In the genomic region with DNA sequence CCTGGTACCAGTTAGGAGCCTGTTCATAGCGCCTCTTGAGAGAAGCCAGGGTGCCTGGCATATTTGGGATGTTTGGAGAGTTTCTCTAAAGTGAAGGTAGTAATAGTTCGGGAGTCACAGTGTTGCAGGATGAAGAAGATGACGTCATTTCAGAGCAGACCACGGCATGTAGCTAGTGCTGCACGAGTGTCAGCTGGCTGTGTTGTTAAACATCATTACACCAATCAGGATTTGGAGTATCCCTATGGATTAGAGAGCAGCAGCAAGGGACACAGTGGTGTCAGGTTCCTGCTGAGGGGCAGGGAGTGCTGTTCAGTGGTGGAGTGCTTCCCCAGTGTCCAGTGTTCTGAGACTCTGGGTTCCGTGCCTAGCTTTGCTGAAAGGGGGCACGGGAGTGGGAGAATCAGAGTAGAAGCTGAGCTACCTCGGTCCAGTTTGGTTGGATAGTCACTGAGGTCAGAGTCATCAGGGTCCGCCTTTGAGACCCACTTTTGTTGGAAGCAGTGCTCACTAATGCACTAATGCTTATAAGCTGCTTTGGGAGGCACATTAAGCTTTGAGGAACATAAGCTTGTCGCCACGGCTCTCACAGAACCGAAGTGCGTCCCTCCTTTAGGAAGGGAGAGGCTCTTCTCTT, we compare ENCODE assay signal across 7 mouse cellular contexts. TPM values are rescaled to one million over a fixed set of nuclear protein-coding genes. Genes with fewer than 3 reads are reported as not detected.
A peak's percentile ranks its signal among the peaks of the same experiment; 100 is the strongest.
DNase-seq lines count a peak whose midpoint lies in the region; ATAC-seq and TF ChIP-seq lines count a peak whose summit lies in the region.

No protein-coding gene starts in this region.

- no peak for TF ChIP-seq CTCF in kidney, postnatal 0 days (IDR thresholded peaks at IDR 0.05; ENCODE audit: low read depth)
- no peak for TF ChIP-seq CTCF in hindbrain, postnatal 0 days (IDR thresholded peaks at IDR 0.05; ENCODE audit: low read depth)

- no peak overlapping the region for H3K4me2 ChIP-seq in kidney, postnatal 0 days (ENCODE audit: low read length)
- no peak overlapping the region for H3K4me2 ChIP-seq in embryonic facial prominence, embryonic 15.5 days (replicated peaks)
- H3K4me2 ChIP-seq in hindbrain, postnatal 0 days (ENCODE audit: low read depth, low read length): no peak overlapping the region

- DNase-seq in kidney, postnatal 0 days (ENCODE audit: low spot score): peak; percentile 9
- no peak for DNase-seq in kidney, adult 8-10 months
- DNase-seq in hindbrain, postnatal 0 days (ENCODE audit: low spot score): no peak
- DNase-seq in retina, adult 2 months (ENCODE audit: low read depth, low spot score): peak; percentile 61
- DNase-seq in right cerebral cortex, postnatal 25 days: no peak
- DNase-seq in c-Kit-positive CD71-positive TER-119-positive erythroid progenitor cells, embryonic 14.5 days (ENCODE audit: low spot score): no peak

- 0 out of 2 replicates have a peak, but pooled peaks cover 5% of the 10 kb centered on the region for H3K36me3 ChIP-seq in kidney, postnatal 0 days (ENCODE audit: insufficient read depth, low read length)
- peaks cover under 1% of the 10 kb centered on the region; the same call in 1 of the 2 replicates for H3K36me3 ChIP-seq in embryonic facial prominence, embryonic 15.5 days
- H3K36me3 ChIP-seq in hindbrain, postnatal 0 days (ENCODE audit: insufficient read depth, low read length): no peaks in the 10 kb centered on the region

- peaks cover under 1% of the 10 kb centered on the region; the same call in 1 of the 2 replicates for H3K4me1 ChIP-seq in kidney, postnatal 0 days (replicated peaks; ENCODE audit: insufficient read depth, low read length)
- peaks cover 20% of the 10 kb centered on the region for H3K4me1 ChIP-seq in embryonic facial prominence, embryonic 15.5 days
- H3K4me1 ChIP-seq in hindbrain, postnatal 0 days (ENCODE audit: insufficient read depth, low read length): peaks cover 3% of the 10 kb centered on the region; the same call in 1 of the 2 replicates

- H3K9ac ChIP-seq in kidney, postnatal 0 days (ENCODE audit: low read depth, low read length): no peak overlapping the region
- H3K9ac ChIP-seq in embryonic facial prominence, embryonic 15.5 days: no peak overlapping the region
- H3K9ac ChIP-seq in hindbrain, postnatal 0 days (replicated peaks; ENCODE audit: low read length): no peak overlapping the region

- H3K27ac ChIP-seq in kidney, postnatal 0 days: 0 out of 2 replicates have a peak overlapping the region, but pooled peaks have one; percentile 19
- H3K27ac ChIP-seq in embryonic facial prominence, embryonic 15.5 days (replicated peaks): peak overlapping the region; percentile 51
- H3K27ac ChIP-seq in hindbrain, postnatal 0 days: 0 out of 2 replicates have a peak overlapping the region, but pooled peaks have one; percentile 11

- WGBS in kidney, postnatal 0 days: 44% methylated on average over 13 of the region's 13 CpGs
- 46% methylated on average over 13 of the region's 13 CpGs for WGBS in embryonic facial prominence, embryonic 15.5 days
- WGBS in hindbrain, postnatal 0 days: 61% methylated on average over 13 of the region's 13 CpGs

- no peaks in the 10 kb centered on the region for H3K9me3 ChIP-seq in kidney, postnatal 0 days (replicated peaks; ENCODE audit: low read length)
- no peaks in the 10 kb centered on the region for H3K9me3 ChIP-seq in embryonic facial prominence, embryonic 15.5 days (replicated peaks)
- H3K9me3 ChIP-seq in hindbrain, postnatal 0 days (ENCODE audit: low read length): no peaks in the 10 kb centered on the region

- H3K27me3 ChIP-seq in kidney, postnatal 0 days (ENCODE audit: insufficient read depth, low read length): no peaks in the 10 kb centered on the region
- H3K27me3 ChIP-seq in embryonic facial prominence, embryonic 15.5 days: no peaks in the 10 kb centered on the region
- H3K27me3 ChIP-seq in hindbrain, postnatal 0 days (ENCODE audit: insufficient read depth, low read length): no peaks in the 10 kb centered on the region

- H3K4me3 ChIP-seq in kidney, postnatal 0 days (replicated peaks; ENCODE audit: low read depth, low read length): no peak overlapping the region
- H3K4me3 ChIP-seq in embryonic facial prominence, embryonic 15.5 days (replicated peaks): no peak overlapping the region
- H3K4me3 ChIP-seq in hindbrain, postnatal 0 days (ENCODE audit: low read length): no peak overlapping the region

- no peak for ATAC-seq in kidney, postnatal 0 days (replicated peaks; ENCODE audit: low FRiP score, low read depth)
- ATAC-seq in embryonic facial prominence, embryonic 15.5 days (ENCODE audit: insufficient number of reproducible peaks, low FRiP score, low TSS enrichment, low read depth): peak; percentile 56; the same call in 1 of the 2 replicates
- 0 out of 2 replicates have a peak, but pooled peaks have one; percentile 33 for ATAC-seq in hindbrain, postnatal 0 days

RNA-seq across cellular contexts. Expression of gene Anapc16, which starts 23.9 kb away (rescaled TPM):
- 103 and 106 TPM in 2 replicates for polyA plus RNA-seq in kidney, postnatal 0 days (2015; fragmentation: Nextera tagmentation; extraction: Ambion mirVana)
- polyA plus RNA-seq in embryonic facial prominence, embryonic 15.5 days (2015; fragmentation: Nextera tagmentation; extraction: Ambion mirVana): 107 and 113 TPM in 2 replicates
- total RNA-seq in hindbrain, postnatal 0 days (2014; rRNA removed): 62.6 and 70.1 TPM in 2 replicates
- polyA plus RNA-seq in hindbrain, postnatal 0 days (2015; fragmentation: Nextera tagmentation; extraction: Ambion mirVana): 132 and 133 TPM in 2 replicates

RNA-seq across cellular contexts. Expression of gene Ascc1, which starts 24.3 kb away (rescaled TPM):
- 57.8 and 64.1 TPM in 2 replicates for polyA plus RNA-seq in kidney, postnatal 0 days (2015; fragmentation: Nextera tagmentation; extraction: Ambion mirVana)
- polyA plus RNA-seq in embryonic facial prominence, embryonic 15.5 days (2015; fragmentation: Nextera tagmentation; extraction: Ambion mirVana): 44.1 and 47.8 TPM in 2 replicates
- total RNA-seq in hindbrain, postnatal 0 days (2014; rRNA removed): 10.6 and 11.5 TPM in 2 replicates
- 41.8 and 42.9 TPM in 2 replicates for polyA plus RNA-seq in hindbrain, postnatal 0 days (2015; fragmentation: Nextera tagmentation; extraction: Ambion mirVana)

Comparison
In these comparisons a context has a peak if more than half of its experiments do, and no peak if none do; other contexts are left out.
1. DNase-seq: peak in kidney, postnatal 0 days (single experiment) and retina, adult 2 months (single experiment); none in kidney, adult 8-10 months (0 of 2), hindbrain, postnatal 0 days (single experiment), right cerebral cortex, postnatal 25 days (single experiment) and c-Kit-positive CD71-positive TER-119-positive erythroid progenitor cells, embryonic 14.5 days (single experiment).
2. Peak in every context shown above with its lines, with median percentiles within 50 percentile points of each other: H3K27ac ChIP-seq.